Mouse (Mus musculus) mouse embryonic stem cell (cell line): ENCODE data around the gene Bbox1.

ENCODE experiments used
- in situ Hi-C, 2 experiments: fragments of 300-500 bp; cut with MboI; formaldehyde crosslinking; loops; 1 replicate in 1 of 2; 3 replicates in 1 of 2; pipeline ENCODE4 v1.14.3; 2019 to 2020; ENCODE audit warnings: low sequenced_read_pairs in 2 of 2, low pct_unique_long_range_greater_than_20kb in 1 of 2, mixed read lengths in 1 of 2; ENCODE audit not compliant: unreplicated experiment in 1 of 2

Bbox1 gene

DNA sequence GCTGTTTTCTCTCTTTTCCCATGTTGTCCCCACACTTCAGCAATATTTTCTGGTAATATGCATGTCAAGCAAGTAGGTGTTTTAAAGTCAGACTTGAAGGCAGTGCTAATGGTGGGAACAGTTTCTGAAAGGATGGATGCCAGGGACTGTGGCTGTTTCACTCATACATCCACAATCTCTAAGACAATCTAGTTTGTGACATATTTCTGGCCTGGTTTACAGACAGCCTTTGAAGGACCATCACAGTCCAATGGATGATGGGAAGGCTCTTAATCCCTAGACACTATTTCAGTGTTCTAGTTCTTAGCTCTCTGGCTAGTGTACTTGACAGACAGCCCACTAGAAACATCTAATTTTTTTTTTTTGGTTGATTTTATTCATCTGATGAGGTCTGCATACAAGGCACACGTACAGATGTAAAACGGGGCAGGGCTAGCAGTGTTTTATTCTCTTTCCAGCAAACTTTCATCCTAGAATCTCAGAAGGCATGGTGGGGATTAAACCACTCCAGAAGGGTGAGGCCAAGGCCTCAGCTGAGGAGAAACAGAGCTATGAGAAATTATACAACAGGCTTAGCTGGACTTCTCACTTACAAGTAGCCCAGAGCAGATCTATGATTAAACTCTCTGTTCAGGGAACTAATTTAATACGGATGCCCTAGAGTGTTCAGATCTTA is 28.4 kb downstream of the Bbox1 start:
- in situ Hi-C loops: no loop called here

DNA sequence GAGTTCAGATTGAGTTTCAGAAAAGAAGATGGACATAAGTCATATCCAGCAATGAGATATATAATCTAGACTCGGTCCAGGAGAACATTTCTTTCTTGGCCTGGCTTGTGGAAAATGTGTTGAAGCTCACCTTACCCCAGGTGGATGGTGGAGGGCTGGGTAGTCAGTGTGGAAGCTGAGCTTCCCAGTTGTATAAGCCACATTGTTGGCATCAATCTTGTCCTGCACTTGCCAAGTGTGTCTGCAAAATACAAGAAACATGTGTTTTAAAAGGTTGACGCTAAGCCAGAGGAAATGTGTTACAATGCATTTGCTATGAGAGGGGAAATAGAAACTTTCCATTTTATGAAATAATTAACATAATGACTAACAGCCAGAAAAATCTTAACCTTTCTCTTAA is 38.9 kb downstream of the Bbox1 start:
- in situ Hi-C loops: no loop called here

DNA sequence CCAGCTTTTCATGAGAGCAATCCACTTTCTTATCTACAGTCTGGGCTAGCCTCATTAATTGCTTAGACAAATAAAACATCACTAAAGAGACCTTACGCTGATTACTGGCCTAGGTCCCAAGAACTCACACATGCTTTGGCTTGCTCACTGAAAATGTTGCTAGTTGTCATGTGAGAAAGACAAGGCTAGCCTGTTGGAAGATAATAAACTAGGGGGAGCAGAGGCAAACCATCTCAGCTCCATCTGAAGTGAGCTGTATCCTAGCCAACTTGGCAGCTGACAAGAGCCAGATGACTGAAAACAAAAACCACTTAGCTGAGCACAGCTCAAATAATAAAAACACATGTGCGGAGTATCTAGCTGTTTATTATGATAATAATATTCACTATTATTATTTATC is 40.2 kb downstream of the Bbox1 start:
- in situ Hi-C loops: no loop called here

DNA sequence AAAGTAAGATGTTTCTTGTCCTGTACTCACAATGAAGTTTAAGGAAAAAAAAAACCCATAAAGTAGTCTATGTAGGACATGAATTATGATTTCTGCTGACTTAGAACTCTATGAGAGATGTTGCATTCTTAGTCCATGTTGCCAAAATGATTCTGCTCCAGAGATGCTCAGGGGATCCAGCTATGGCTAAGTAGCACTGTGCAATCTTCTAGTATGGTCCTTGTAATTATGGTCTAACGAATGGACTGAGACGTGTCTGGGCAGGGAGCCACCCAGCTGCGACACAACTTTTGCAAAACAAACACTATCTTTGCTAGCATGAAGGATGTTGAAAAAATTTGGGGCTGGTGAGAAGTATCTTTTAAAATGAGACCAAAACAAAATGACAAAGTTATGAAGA is 45.1 kb downstream of the Bbox1 start:
- in situ Hi-C loops: no loop called here

DNA sequence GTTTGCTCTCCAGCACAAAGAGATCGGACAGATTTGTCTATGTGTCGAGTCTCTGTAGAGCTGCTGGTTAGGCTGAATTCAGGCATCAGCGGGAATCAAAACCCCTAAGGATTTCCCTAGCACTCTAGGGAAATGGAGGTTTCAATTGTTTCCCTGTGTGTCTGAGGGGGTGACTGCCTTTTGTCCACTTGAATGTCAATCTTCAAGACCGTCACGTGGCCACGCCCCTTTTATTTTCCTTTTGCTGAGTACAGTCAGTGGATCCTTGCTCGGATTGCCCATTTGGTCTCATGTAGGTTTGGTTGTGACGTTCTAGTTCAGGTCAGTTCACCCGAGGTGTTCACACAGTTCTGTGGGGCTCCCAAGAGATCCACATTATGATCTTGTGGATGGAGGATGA is 82.1 kb downstream of the Bbox1 start:
- in situ Hi-C loops: no loop called here

DNA sequence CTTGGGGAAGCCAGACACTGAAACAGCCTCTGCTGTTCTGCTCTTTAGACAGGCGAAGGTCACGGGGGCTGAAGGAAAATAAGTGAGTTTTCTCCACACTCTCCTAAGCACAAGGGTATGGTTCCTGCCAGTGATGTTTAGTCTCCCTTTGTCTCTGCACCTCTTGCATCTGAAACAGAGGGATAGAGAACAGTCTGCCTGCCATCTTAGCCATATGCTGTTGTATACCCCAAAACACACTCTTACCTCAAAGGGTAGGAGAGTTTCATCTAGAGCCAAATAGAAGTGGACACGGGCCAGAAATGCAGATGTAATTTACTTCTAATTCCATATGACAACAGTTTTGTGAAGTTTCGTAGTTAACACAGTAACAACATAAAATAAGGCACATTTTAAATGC is 83.6 kb downstream of the Bbox1 start:
- in situ Hi-C loops: no loop called here

DNA sequence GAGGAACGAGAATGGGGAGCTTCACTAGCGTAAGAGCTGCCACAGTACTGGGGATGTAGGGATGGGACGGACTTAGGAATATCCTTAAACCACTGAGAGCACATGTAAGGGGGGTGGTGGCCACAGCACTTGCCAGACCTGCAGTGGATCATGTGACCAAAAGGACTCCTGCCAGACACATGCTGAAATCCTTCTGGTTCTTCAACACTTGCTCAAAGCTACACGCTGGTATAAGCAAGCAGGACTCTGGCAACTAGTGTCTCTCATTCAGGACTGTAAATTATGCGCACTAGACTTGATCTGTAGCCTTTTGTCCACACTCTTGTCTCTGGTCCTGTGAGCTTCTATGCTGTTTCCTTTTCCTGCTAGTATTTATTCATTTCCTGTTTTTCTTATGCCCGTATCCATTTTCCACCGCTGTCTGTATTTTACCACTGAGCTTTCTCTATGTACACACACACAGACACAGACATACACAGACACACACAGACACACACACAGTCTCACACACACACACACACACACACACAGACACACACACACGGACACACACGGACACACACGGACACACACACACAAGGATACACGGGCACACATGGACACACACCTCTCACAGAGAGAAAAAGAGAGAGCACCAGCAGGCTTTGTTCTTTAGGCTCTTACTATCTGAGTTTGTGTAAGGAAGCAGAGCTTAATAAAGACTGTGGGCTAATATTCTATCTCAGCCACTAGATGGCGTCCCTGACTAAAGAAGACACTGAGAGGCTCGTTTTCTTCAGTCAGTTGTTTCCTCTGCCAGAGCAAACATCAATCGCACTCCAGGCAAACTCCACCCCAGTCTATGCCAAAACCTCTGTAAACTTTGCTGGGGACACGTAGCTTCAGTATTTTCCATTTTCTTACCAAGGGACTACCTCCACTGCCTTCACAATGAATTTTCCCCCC is 84.9 kb downstream of the Bbox1 start:
- in situ Hi-C loops: loop anchor here in 1 of 2 experiments (5.0 kb wide), 1 partner anchor 338 kb away; no protein-coding TSS in a partner anchor

DNA sequence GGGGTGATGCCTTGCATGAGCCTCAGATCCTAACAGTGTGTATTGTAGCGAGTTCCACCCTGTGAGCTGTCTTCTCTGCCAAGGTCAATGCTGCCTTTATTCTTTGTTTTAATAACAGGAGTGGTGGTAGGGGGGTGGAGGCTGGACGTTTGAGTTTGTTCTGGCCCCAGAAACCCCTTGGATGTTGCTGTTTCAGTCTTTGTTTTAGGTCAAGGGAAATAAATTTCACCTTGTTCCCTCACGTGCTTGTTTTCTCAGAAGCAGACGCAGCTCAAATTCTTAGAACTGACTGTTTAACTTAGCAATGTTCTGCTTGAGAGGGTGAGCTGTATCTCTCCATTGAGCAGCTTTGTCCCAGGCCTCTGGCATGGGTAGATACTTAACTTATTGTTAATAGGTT is 87.9 kb downstream of the Bbox1 start:
- in situ Hi-C loops: loop anchor here in 1 of 2 experiments (5.0 kb wide), 1 partner anchor 341 kb away; no protein-coding TSS in a partner anchor

DNA sequence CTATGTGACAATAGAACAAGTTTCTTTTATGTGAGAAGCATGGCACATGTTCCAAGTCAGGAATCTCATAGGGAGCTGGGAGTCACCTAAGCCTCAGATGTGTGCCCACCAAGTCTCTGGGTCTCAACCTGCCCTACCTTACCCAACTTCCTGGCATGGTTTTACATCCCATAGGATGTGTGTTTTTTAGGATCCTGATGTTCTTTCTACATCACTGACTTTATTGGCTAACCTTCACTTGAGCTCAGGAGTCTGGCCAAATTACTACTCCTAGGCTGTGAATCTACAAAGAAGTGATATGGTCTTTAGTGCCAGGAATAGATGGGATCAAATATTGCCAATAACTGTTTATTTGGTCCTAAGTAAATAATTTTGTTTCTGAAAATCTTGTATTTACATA is 88.4 kb downstream of the Bbox1 start:
- in situ Hi-C loops: loop anchor here in 1 of 2 experiments (5.0 kb wide), 1 partner anchor 341 kb away; no protein-coding TSS in a partner anchor

DNA sequence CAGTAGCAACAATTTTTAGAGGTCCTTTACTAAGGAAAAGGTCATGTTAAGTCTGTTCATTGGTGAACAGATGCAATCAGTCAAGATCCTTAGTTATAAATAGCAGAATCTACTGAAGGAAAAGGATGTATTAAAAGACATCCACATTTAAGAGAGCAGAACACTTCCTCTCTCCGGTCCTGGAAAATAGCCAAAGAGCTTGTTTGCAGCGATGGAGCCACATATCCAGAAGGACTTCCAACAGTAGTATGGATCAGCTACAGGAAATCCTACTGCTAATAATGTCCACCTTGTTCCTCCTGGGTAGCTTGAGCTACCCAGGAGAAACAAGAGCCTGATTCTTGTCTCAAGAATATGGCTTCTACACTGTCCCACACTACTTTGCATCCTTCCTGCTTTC is 91.6 kb downstream of the Bbox1 start:
- in situ Hi-C loops: loop anchor here in 1 of 2 experiments (25.0 kb wide), 1 partner anchor 160 kb away; no protein-coding TSS in a partner anchor

DNA sequence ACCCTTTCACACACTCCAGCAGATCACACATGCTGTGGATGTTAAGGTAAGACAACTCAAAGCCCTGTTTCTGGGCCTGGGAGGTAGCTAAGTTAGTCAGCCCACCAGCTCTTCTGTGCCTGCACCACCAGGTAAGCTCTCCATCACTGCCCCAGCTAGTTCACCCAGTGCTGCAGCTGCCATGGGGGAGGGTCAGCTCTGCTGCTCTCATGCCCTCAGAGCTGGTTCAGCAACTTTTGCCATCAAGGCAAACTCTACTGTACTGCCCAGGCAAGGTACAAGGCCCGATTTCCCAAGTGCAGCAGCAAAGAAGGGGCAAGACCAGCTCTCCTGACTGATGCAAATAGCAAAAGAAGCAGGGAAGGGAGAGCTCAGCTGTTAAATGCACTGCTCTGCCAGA is 93.9 kb downstream of the Bbox1 start:
- in situ Hi-C loops: loop anchor here in 1 of 2 experiments (25.0 kb wide), 1 partner anchor 158 kb away; no protein-coding TSS in a partner anchor

DNA sequence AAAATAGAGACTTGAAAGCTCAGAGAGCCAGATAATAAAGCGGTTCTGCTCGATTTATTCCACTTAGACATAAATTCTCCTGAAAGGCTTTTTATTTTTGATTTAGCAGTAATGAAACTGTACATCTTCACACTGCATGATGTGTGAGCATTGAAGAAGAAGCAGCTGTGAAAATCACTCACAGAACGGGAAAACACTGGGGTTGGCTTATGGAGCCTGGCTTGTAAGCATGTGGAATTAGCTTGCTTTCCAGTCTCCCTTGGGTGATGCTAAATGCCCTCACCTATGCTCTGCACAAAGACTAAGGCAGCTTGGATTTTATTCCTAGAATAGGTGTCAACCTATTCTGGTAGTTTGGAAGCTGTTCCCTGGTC is 98.7 kb downstream of the Bbox1 start:
- in situ Hi-C loops: loop anchor here in 1 of 2 experiments (25.0 kb wide), 1 partner anchor 153 kb away; no protein-coding TSS in a partner anchor

DNA sequence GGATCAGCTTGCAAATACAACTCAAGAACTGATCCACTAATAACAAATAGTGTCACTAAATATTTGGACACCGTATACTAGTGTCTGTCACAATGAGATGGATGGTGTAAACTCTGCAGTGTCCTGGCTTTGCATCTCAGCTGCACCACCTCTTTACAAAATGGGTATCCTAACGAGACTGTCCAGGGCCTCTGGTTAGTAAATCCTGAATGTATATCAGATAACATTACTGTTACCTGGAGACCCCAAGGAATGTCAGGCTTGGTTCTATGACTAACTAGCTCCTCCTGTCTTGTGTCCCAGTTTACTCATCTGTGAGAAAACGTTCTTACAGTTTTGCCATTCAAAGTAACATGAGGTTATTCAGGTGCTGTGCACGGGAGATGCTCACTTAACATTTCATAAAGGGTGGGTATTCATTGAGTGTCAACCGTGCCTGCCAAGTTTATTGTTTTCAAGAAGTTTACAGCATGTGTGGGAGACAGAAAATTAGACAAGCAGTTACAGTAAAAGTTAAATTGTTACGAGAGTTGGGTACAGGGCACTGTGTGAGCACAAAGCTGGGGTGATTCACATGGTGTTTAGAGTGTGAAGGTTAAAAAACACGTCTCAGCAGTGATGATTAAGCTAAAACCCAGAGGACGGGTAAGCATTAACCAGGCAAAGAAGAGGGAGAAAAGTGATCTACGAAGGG is 99.2 kb downstream of the Bbox1 start:
- in situ Hi-C loops: loop anchor here in 1 of 2 experiments (25.0 kb wide), 1 partner anchor 153 kb away; no protein-coding TSS in a partner anchor

DNA sequence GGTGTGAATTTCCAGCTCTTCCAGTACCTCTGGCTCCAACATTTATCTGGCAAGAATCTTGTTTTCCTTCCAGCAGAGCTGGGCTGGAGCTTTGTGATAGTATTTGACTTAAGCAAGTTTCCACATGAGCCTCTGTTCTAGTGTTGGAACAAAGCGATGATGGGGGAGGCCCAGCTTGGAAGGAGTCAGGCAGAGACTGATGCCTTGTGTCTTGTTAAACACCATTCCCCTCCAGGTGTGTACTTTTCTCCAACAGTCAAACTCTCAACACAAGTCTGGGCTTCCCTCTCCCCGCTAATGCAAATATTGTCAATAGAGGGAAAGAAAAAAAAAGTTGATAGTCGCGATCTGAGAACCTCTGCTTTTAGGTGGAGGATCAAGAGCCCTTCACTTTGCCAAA is 100.1 kb downstream of the Bbox1 start:
- in situ Hi-C loops: loop anchor here in 1 of 2 experiments (25.0 kb wide), 1 partner anchor 152 kb away; no protein-coding TSS in a partner anchor
